10 mouse cellular contexts compared by ENCODE assay signal in genomic region chr1:106204350-106204749, GRCm38 (mm10). TPM values are rescaled to one million over a fixed set of nuclear protein-coding genes. Genes with fewer than 3 reads are reported as not detected.
DNase-seq lines count a peak whose midpoint lies in the region; ATAC-seq lines count a peak whose summit lies in the region.
"Had no signal": no experiment of that assay in that cellular context is flagged by ENCODE, and none has a peak within 500 bp of the region (broad histone marks: within the 10 kb centered on the region; RNA-seq: fewer than 3 reads in every experiment).

No protein-coding gene starts in this region.

- H3K4me2 ChIP-seq in forebrain, embryonic 13.5 days, result no peak overlapping the region
- H3K4me2 ChIP-seq in forebrain, embryonic 11.5 days (ENCODE audit: low read depth, low read length, severe bottlenecking), result no peak overlapping the region
- H3K4me2 ChIP-seq in neural tube, embryonic 11.5 days (ENCODE audit: low read depth), result no peak overlapping the region
- no peak overlapping the region for H3K4me2 ChIP-seq in stomach, embryonic 16.5 days (ENCODE audit: low read depth, low read length)
- H3K4me2 ChIP-seq: midbrain, embryonic 11.5 days had no signal

- H3K9me3 ChIP-seq in forebrain, embryonic 13.5 days (replicated peaks), result no peaks in the 10 kb centered on the region; the same call in 1 of the 2 replicates
- H3K9me3 ChIP-seq in forebrain, embryonic 11.5 days (ENCODE audit: control insufficient read depth, low read length), result no peaks in the 10 kb centered on the region
- no peaks in the 10 kb centered on the region for H3K9me3 ChIP-seq in neural tube, embryonic 11.5 days (ENCODE audit: control insufficient read depth, low read length)
- H3K9me3 ChIP-seq in stomach, embryonic 16.5 days (replicated peaks; ENCODE audit: control insufficient read depth, low read length), result no peaks in the 10 kb centered on the region

- 24% methylated on average over 3 of the region's 3 CpGs for WGBS in forebrain, embryonic 13.5 days
- 48% methylated on average over 3 of the region's 3 CpGs for WGBS in forebrain, embryonic 11.5 days
- 39% methylated on average over 3 of the region's 3 CpGs for WGBS in neural tube, embryonic 11.5 days
- 44% methylated on average over 3 of the region's 3 CpGs for WGBS in stomach, embryonic 16.5 days

- peak overlapping the region; percentile 14; the same call in 1 of the 2 replicates for H3K27ac ChIP-seq in forebrain, embryonic 13.5 days
- H3K27ac ChIP-seq in forebrain, embryonic 11.5 days (ENCODE audit: low read depth, low read length), result no peak overlapping the region
- H3K27ac ChIP-seq in neural tube, embryonic 11.5 days (ENCODE audit: low read depth, low read length), result no peak overlapping the region
- no peak overlapping the region for H3K27ac ChIP-seq in stomach, embryonic 16.5 days (ENCODE audit: low read length)

- intact Hi-C loops in heart, postnatal 10 days (cut with DNase I), result no loop called here

- no peak overlapping the region for H3K4me3 ChIP-seq in forebrain, embryonic 13.5 days
- no peak overlapping the region for H3K4me3 ChIP-seq in forebrain, embryonic 11.5 days (ENCODE audit: low read depth, low read length)
- no peak overlapping the region for H3K4me3 ChIP-seq in neural tube, embryonic 11.5 days (ENCODE audit: low read depth, low read length)
- no peak overlapping the region for H3K4me3 ChIP-seq in stomach, embryonic 16.5 days (replicated peaks; ENCODE audit: low read length)

- DNase-seq in forebrain, embryonic 11.5 days (ENCODE audit: low spot score), result no peak
- DNase-seq in neural tube, embryonic 11.5 days (ENCODE audit: low spot score), result peak; percentile 23
- DNase-seq in neural tube, embryonic 10.5 days (ENCODE audit: extremely low spot score, low spot score), result no peak
- peak; percentile 70 to 81 for DNase-seq in heart, postnatal 10 days
- DNase-seq in gastrocnemius, adult 8-10 months (ENCODE audit: low spot score in 2 of 2), result no peak
- DNase-seq in adrenal gland, postnatal 36 days, result no peak
- DNase-seq: right cerebral cortex, postnatal 4 days had no signal

- H3K36me3 ChIP-seq in forebrain, embryonic 13.5 days (ENCODE audit: poor library complexity, severe bottlenecking), result peaks cover 3% of the 10 kb centered on the region; the same call in 1 of the 2 replicates
- no peaks in the 10 kb centered on the region for H3K36me3 ChIP-seq in forebrain, embryonic 11.5 days (ENCODE audit: control insufficient read depth, insufficient read depth, low read length)
- no peaks in the 10 kb centered on the region for H3K36me3 ChIP-seq in neural tube, embryonic 11.5 days (ENCODE audit: control insufficient read depth, insufficient read depth, low read length)
- H3K36me3 ChIP-seq in stomach, embryonic 16.5 days (ENCODE audit: control insufficient read depth, insufficient read depth, low read length), result no peaks in the 10 kb centered on the region

- no peak overlapping the region for H3K9ac ChIP-seq in forebrain, embryonic 13.5 days
- H3K9ac ChIP-seq in forebrain, embryonic 11.5 days (ENCODE audit: low read length), result no peak overlapping the region
- H3K9ac ChIP-seq in neural tube, embryonic 11.5 days (ENCODE audit: low read length), result no peak overlapping the region
- H3K9ac ChIP-seq in stomach, embryonic 16.5 days (ENCODE audit: low read length), result no peak overlapping the region

- ATAC-seq in forebrain, embryonic 13.5 days, result no peak
- no peak for ATAC-seq in forebrain, embryonic 11.5 days (replicated peaks; ENCODE audit: low FRiP score)
- ATAC-seq in neural tube, embryonic 11.5 days (ENCODE audit: insufficient read depth, low FRiP score, low TSS enrichment), result no peak
- peak; percentile 68 for ATAC-seq in stomach, embryonic 16.5 days (ENCODE audit: insufficient read depth, low FRiP score)

- no peaks in the 10 kb centered on the region for H3K27me3 ChIP-seq in forebrain, embryonic 13.5 days
- H3K27me3 ChIP-seq in forebrain, embryonic 11.5 days (ENCODE audit: control insufficient read depth, insufficient read depth, low read length), result no peaks in the 10 kb centered on the region
- no peaks in the 10 kb centered on the region for H3K27me3 ChIP-seq in neural tube, embryonic 11.5 days (ENCODE audit: control insufficient read depth, insufficient read depth, low read length)
- no peaks in the 10 kb centered on the region for H3K27me3 ChIP-seq in stomach, embryonic 16.5 days (ENCODE audit: control insufficient read depth, insufficient read depth, low read length)

- H3K4me1 ChIP-seq in forebrain, embryonic 13.5 days, result peaks cover 59% of the 10 kb centered on the region
- H3K4me1 ChIP-seq in forebrain, embryonic 11.5 days (replicated peaks; ENCODE audit: control insufficient read depth, insufficient read depth, low read length), result peaks cover 13% of the 10 kb centered on the region; the same call in 1 of the 2 replicates
- H3K4me1 ChIP-seq in neural tube, embryonic 11.5 days (ENCODE audit: control insufficient read depth, insufficient read depth, low read length), result peaks cover 13% of the 10 kb centered on the region; the same call in 1 of the 2 replicates
- H3K4me1 ChIP-seq in stomach, embryonic 16.5 days (ENCODE audit: control insufficient read depth, insufficient read depth, low read length), result peaks cover 18% of the 10 kb centered on the region

RNA-seq across cellular contexts. Expression of gene Phlpp1, which starts 32.8 kb away (rescaled TPM):
- polyA plus RNA-seq in forebrain, embryonic 13.5 days (2015; fragmentation: Nextera tagmentation; extraction: Ambion mirVana), result 8.0 and 8.8 TPM in 2 replicates
- polyA plus RNA-seq in forebrain, embryonic 11.5 days (2014; fragmentation: Nextera tagmentation; extraction: Ambion mirVana), result 9.7 and 11.5 TPM in 2 replicates
- polyA plus RNA-seq in neural tube, embryonic 11.5 days (2014; fragmentation: Nextera tagmentation; extraction: Ambion mirVana), result 6.5 and 6.6 TPM in 2 replicates
- total RNA-seq in heart, postnatal 10 days (2021), result 10 to 100 TPM; 22.4 to 23.5 TPM
- polyA plus RNA-seq in stomach, embryonic 16.5 days (2015; fragmentation: Nextera tagmentation; extraction: Ambion mirVana), result 2.2 and 2.4 TPM in 2 replicates
- total RNA-seq in gastrocnemius, adult 8-10 months (2022), result 1 to 10 TPM; 7.0 to 8.1 (median 7.5) TPM
- 10 to 100 TPM; 14.3 to 16.9 TPM for total RNA-seq in adrenal gland, postnatal 36 days (2021)

Comparison
In these comparisons a context has a peak if more than half of its experiments do, and no peak if none do; other contexts are left out.
1. DNase-seq: peak in neural tube, embryonic 11.5 days (single experiment) and heart, postnatal 10 days (2 of 2); none in forebrain, embryonic 11.5 days (single experiment), neural tube, embryonic 10.5 days (single experiment), gastrocnemius, adult 8-10 months (0 of 2) and adrenal gland, postnatal 36 days (0 of 2).